Mouse (Mus musculus): Measurements from ENCODE around the gene Avl9. TPM values are rescaled to one million over a fixed set of nuclear protein-coding genes. Genes with fewer than 3 reads are reported as not detected.

Avl9 gene
- total RNA-seq, 2 experiments from 2014 or later: 3.8 to 4.5 TPM

- H3K27ac ChIP-seq: peak within 1 kb of the TSS; percentile 99
- peak within 1 kb of the TSS; percentile 97 for H3K4me3 ChIP-seq
- peak; percentile 97 for DNase-seq
- intact Hi-C loops (cut with DNase I): loop anchor here (1.0 to 5.0 kb wide), 3 partner anchors 83 to 905 kb away; partner anchors contain the start of genes Avl9, Lancl2 and Vmn1r4
- TF ChIP-seq CTCF (IDR thresholded peaks at IDR 0.05): no peak
Observed at GRCm38 (mm10) chr6:56797311-56798151, 82.8 kb downstream of the Avl9 start, which contains the start of gene Kbtbd2. Gene Kbtbd2 (minus strand): TSS chr6:56797813.

- intact Hi-C loops (cut with DNase I): loop anchor here (1.0 to 5.0 kb wide), 2 partner anchors 126 to 904 kb away; partner anchors contain the start of genes Lancl2 and Vmn1r4
- peak overlapping the region; percentile 99 for H3K27ac ChIP-seq
- no peak for TF ChIP-seq CTCF (IDR thresholded peaks at IDR 0.05)
- peak overlapping the region; percentile 97 for H3K4me3 ChIP-seq
- DNase-seq: no peak
Observed at GRCm38 (mm10) chr6:56798152-56798465, 83.4 kb downstream of the Avl9 start.

GRCm38 (mm10) chr6:56805026-56805425 lies 90.3 kb downstream of the Avl9 start:
- Histone ChIP-seq H3K4me3 (no peak overlapping the region), H3K27ac (no peak overlapping the region)
- no peak for DNase-seq
- intact Hi-C loops (cut with DNase I): no loop called here
- no peak for TF ChIP-seq CTCF (IDR thresholded peaks at IDR 0.05)

- H3K27ac ChIP-seq: no peak overlapping the region
- H3K4me3 ChIP-seq: no peak overlapping the region
- no peak for DNase-seq
- intact Hi-C loops (cut with DNase I): no loop called here
- no peak for TF ChIP-seq CTCF (IDR thresholded peaks at IDR 0.05)
Observed at GRCm38 (mm10) chr6:56806195-56806594, 91.5 kb downstream of the Avl9 start.

- Histone ChIP-seq H3K27ac (no peak overlapping the region), H3K4me3 (no peak overlapping the region)
- peak; percentile 85 for TF ChIP-seq CTCF (IDR thresholded peaks at IDR 0.05)
- intact Hi-C loops (cut with DNase I): loop anchor here (2.0 kb wide), 1 partner anchor 100 kb away; no protein-coding TSS in a partner anchor
- DNase-seq: no peak
Observed at GRCm38 (mm10) chr6:56808656-56809055, 94.0 kb downstream of the Avl9 start.

Other genes with a start within 250 kb of the Avl9 start
- gene Pde1c, start 145.8 kb upstream of the Avl9 start, total RNA-seq (2021): under 1 TPM; 0.46 to 0.50 TPM
- 10 to 100 TPM; 15.5 to 17.5 TPM for gene Lsm5, start 10.2 kb upstream of the Avl9 start, total RNA-seq (2021)
- gene Kbtbd2, start 82.9 kb downstream of the Avl9 start, total RNA-seq (2021): 10 to 100 TPM; 20.7 to 26.0 TPM
- gene Fkbp9, start 117.2 kb downstream of the Avl9 start, total RNA-seq (2021): 10 to 100 TPM; 48.9 to 60.2 TPM
- gene Nt5c3, start 209.0 kb downstream of the Avl9 start, total RNA-seq (2021): 10 to 100 TPM; 45.0 to 52.5 TPM
- gene Vmn1r4, start 209.1 kb downstream of the Avl9 start, total RNA-seq (2021): not detected

All from gastrocnemius, adult 2 months (tissue).